Comparison of ENCODE assay signal across 19 mouse cellular contexts in the genomic region with DNA sequence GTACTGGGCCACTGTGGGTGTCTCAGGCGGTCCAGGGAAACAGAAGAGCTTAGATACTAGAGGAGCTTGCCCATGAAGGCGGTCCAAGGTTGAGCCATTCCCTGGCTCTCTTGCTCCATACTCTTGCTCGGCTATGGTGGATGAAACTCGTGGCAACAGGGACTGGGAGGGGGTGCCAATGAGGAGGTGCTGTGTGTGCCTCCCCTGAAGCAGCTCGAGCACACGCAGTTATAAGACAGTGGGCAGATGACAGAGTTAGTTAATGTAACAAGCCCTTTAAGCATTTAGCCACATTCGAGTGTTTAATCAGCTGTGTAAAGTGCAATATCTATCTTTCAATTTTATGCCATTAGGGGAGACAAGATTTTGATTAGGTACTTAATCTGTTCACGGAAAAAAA.
DNase-seq lines count a peak whose midpoint lies in the region; ATAC-seq and TF ChIP-seq lines count a peak whose summit lies in the region.
"Had no signal": no experiment of that assay in that cellular context is flagged by ENCODE, and none has a peak within 500 bp of the region (broad histone marks: within the 10 kb centered on the region; RNA-seq: fewer than 3 reads in every experiment).

No protein-coding gene starts in this region.

- no peaks in the 10 kb centered on the region for H3K27me3 ChIP-seq in hindbrain, postnatal 0 days (ENCODE audit: insufficient read depth, low read length)
- no peaks in the 10 kb centered on the region for H3K27me3 ChIP-seq in hindbrain, embryonic 12.5 days
- H3K27me3 ChIP-seq in limb, embryonic 10.5 days (ENCODE audit: low read depth, poor library complexity, severe bottlenecking): no peaks in the 10 kb centered on the region
- no peaks in the 10 kb centered on the region for H3K27me3 ChIP-seq in neural tube, embryonic 13.5 days
- H3K27me3 ChIP-seq: embryonic facial prominence, embryonic 13.5 days; forebrain, embryonic 12.5 days had no signal

- ATAC-seq in hindbrain, postnatal 0 days: no peak
- ATAC-seq in hindbrain, embryonic 12.5 days (ENCODE audit: low FRiP score): no peak
- peak; percentile 56; the same call in 1 of the 2 replicates for ATAC-seq in neural tube, embryonic 13.5 days (ENCODE audit: low read depth)
- ATAC-seq: forebrain, embryonic 16.5 days; intestine, embryonic 16.5 days had no signal

- H3K4me2 ChIP-seq in hindbrain, postnatal 0 days (ENCODE audit: low read depth, low read length): no peak overlapping the region
- H3K4me2 ChIP-seq in hindbrain, embryonic 12.5 days (replicated peaks): no peak overlapping the region
- H3K4me2 ChIP-seq in neural tube, embryonic 13.5 days: no peak overlapping the region
- H3K4me2 ChIP-seq: embryonic facial prominence, embryonic 13.5 days; forebrain, embryonic 12.5 days had no signal

- TF ChIP-seq CTCF in hindbrain, postnatal 0 days (IDR thresholded peaks at IDR 0.05; ENCODE audit: low read depth): no peak

- H3K9ac ChIP-seq in hindbrain, postnatal 0 days (replicated peaks; ENCODE audit: low read length): no peak overlapping the region
- no peak overlapping the region for H3K9ac ChIP-seq in hindbrain, embryonic 12.5 days
- no peak overlapping the region for H3K9ac ChIP-seq in neural tube, embryonic 13.5 days
- H3K9ac ChIP-seq: embryonic facial prominence, embryonic 13.5 days; forebrain, embryonic 12.5 days had no signal

- no peaks in the 10 kb centered on the region for H3K36me3 ChIP-seq in hindbrain, postnatal 0 days (ENCODE audit: insufficient read depth, low read length)
- no peaks in the 10 kb centered on the region for H3K36me3 ChIP-seq in hindbrain, embryonic 12.5 days
- no peaks in the 10 kb centered on the region for H3K36me3 ChIP-seq in limb, embryonic 10.5 days
- no peaks in the 10 kb centered on the region for H3K36me3 ChIP-seq in neural tube, embryonic 13.5 days
- H3K36me3 ChIP-seq: embryonic facial prominence, embryonic 13.5 days; forebrain, embryonic 12.5 days; heart, embryonic 10.5 days had no signal

- no peaks in the 10 kb centered on the region for H3K9me3 ChIP-seq in hindbrain, postnatal 0 days (ENCODE audit: low read length)
- no peaks in the 10 kb centered on the region for H3K9me3 ChIP-seq in hindbrain, embryonic 12.5 days (replicated peaks)
- no peaks in the 10 kb centered on the region for H3K9me3 ChIP-seq in limb, embryonic 10.5 days (replicated peaks)
- no peaks in the 10 kb centered on the region for H3K9me3 ChIP-seq in neural tube, embryonic 13.5 days
- H3K9me3 ChIP-seq: embryonic facial prominence, embryonic 13.5 days; forebrain, embryonic 12.5 days; heart, embryonic 10.5 days had no signal

- WGBS in hindbrain, postnatal 0 days: 56% methylated on average over 8 of the region's 8 CpGs
- WGBS in hindbrain, embryonic 12.5 days: 65% methylated on average over 8 of the region's 8 CpGs
- 65% methylated on average over 8 of the region's 8 CpGs for WGBS in limb, embryonic 10.5 days
- WGBS in neural tube, embryonic 13.5 days: 41% methylated on average over 8 of the region's 8 CpGs

- peak; percentile 8 for DNase-seq in hindbrain, postnatal 0 days (ENCODE audit: low spot score)
- no peak for DNase-seq in limb, embryonic 10.5 days (ENCODE audit: low spot score)
- DNase-seq in retina, postnatal 1 day: peak; percentile 38
- no peak for DNase-seq in heart, adult 18-20 months
- DNase-seq in urinary bladder, postnatal 14 days (ENCODE audit: low spot score): no peak
- DNase-seq: adrenal gland, adult 2 months; adrenal gland, postnatal 25 days; cerebellum, adult 11 months; cerebellum, adult 8-10 months; cerebellum, postnatal 25 days; gastrocnemius, postnatal 14 days; heart, postnatal 10 days had no signal

- no peak overlapping the region for H3K4me3 ChIP-seq in hindbrain, postnatal 0 days (ENCODE audit: low read length)
- no peak overlapping the region for H3K4me3 ChIP-seq in hindbrain, embryonic 12.5 days
- no peak overlapping the region for H3K4me3 ChIP-seq in limb, embryonic 10.5 days
- H3K4me3 ChIP-seq in neural tube, embryonic 13.5 days: no peak overlapping the region
- H3K4me3 ChIP-seq: embryonic facial prominence, embryonic 13.5 days; forebrain, embryonic 12.5 days; heart, embryonic 10.5 days had no signal

- H3K27ac ChIP-seq in hindbrain, postnatal 0 days: no peak overlapping the region
- no peak overlapping the region for H3K27ac ChIP-seq in hindbrain, embryonic 12.5 days
- H3K27ac ChIP-seq in limb, embryonic 10.5 days: peak overlapping the region; percentile 46; the same call in 1 of the 2 replicates
- H3K27ac ChIP-seq in neural tube, embryonic 13.5 days (replicated peaks): no peak overlapping the region
- H3K27ac ChIP-seq: embryonic facial prominence, embryonic 13.5 days; forebrain, embryonic 12.5 days; heart, embryonic 10.5 days had no signal

- no peaks in the 10 kb centered on the region for H3K4me1 ChIP-seq in hindbrain, postnatal 0 days (ENCODE audit: insufficient read depth, low read length)
- H3K4me1 ChIP-seq in hindbrain, embryonic 12.5 days: no peaks in the 10 kb centered on the region
- H3K4me1 ChIP-seq in limb, embryonic 10.5 days: peaks cover 22% of the 10 kb centered on the region
- peaks cover 22% of the 10 kb centered on the region for H3K4me1 ChIP-seq in neural tube, embryonic 13.5 days (replicated peaks)
- H3K4me1 ChIP-seq: embryonic facial prominence, embryonic 13.5 days; heart, embryonic 10.5 days had no signal

Comparison
In these comparisons a context has a peak if more than half of its experiments do, and no peak if none do; other contexts are left out.
1. DNase-seq: peak in hindbrain, postnatal 0 days (single experiment) and retina, postnatal 1 day (single experiment); none in limb, embryonic 10.5 days (single experiment), heart, adult 18-20 months (0 of 2) and urinary bladder, postnatal 14 days (single experiment).